Mouse (Mus musculus): ENCODE results near the gene Mgarp. TPM values are rescaled to one million over a fixed set of nuclear protein-coding genes. Genes with fewer than 3 reads are reported as not detected.
A peak's percentile ranks its signal among the peaks of the same experiment; 100 is the strongest.

Gene Mgarp
- polyA plus RNA-seq, 1 experiment from 2014 or later: 0.50 TPM

DNA sequence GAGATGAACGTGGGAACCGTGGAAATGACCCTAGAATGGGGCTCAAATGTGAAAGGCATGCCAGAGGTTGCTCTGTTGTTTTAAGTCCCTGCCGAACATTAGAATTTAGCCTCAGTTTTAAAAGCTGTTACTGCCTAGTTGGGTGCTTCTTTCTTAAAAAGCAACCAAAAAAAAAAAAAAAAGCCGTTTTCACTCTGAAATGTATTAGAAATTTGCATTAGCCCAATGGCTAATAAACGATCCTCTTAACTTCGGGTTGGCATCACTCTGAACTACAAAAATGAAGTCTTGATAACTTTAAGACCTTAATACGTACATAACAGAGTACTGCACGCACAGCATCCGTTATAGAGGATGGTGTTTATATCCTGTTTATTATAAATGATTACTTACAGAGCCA, 54.4 kb downstream of the Mgarp start:
- ATAC-seq (replicated peaks): no peak
- Histone ChIP-seq H3K4me1 (peaks cover 17% of the 10 kb centered on the region), H3K9ac (replicated peaks) (peak overlapping the region; percentile 94), H3K9me3 (no peaks in the 10 kb centered on the region), H3K36me3 (no peaks in the 10 kb centered on the region), H3K4me3 (peak overlapping the region; percentile 91), H3K27me3 (no peaks in the 10 kb centered on the region), H3K4me2 (replicated peaks) (peak overlapping the region; percentile 55), H3K27ac (replicated peaks) (peak overlapping the region; percentile 100)
- WGBS: 6% methylated on average over 9 of the region's 9 CpGs

DNA sequence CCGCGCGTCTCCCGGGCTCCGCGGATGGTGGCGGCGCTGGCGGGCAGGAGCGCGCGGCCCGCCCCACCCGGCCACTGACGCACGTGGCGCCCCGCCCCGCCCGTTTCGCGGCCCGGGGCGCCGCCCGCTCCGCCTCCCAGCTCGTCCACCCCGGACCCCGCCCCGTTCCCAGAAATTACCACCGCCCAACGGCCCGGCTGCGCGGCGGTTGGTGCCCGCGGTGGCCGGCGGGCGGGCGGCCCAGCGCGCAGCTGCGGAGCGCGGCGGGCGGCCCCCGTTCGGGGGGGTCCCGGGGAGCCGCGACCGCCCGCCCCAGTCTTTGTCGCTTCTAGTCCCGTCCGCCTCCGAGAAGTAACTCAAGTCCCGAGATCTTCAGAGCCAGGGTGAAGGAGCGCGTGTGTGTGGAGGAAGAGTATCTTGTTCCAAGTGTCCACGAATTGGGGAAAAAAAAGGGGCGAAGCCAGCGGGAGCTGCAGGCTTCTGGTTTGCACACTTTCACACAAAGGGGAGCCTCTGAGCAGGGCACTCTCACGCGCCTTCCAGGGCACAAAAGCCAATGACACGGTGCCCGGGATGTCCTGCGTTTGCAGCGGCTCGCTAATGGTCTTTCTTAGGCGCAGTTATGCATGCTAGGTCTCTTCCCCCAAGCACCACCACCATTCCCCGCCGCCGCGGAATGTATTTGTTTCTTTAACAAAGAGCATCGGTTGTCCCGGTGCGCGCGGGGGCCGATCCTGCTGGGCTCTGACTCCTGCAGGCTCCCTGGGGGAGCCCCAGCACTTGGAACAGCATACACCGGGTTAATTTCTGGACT, 55.1 kb downstream of the Mgarp start:
- H3K9me3 ChIP-seq: no peaks in the 10 kb centered on the region
- H3K27me3 ChIP-seq: no peaks in the 10 kb centered on the region
- peaks cover 17% of the 10 kb centered on the region for H3K4me1 ChIP-seq
- peak overlapping the region; percentile 55 for H3K4me2 ChIP-seq (replicated peaks)
- H3K27ac ChIP-seq (replicated peaks): peak overlapping the region; percentile 100
- ATAC-seq (replicated peaks): peak; percentile 81
- WGBS: under 1% methylated on average over 86 of the region's 86 CpGs
- no peaks in the 10 kb centered on the region for H3K36me3 ChIP-seq
- H3K9ac ChIP-seq (replicated peaks): peak overlapping the region; percentile 94
- H3K4me3 ChIP-seq: peak overlapping the region; percentile 91

DNA sequence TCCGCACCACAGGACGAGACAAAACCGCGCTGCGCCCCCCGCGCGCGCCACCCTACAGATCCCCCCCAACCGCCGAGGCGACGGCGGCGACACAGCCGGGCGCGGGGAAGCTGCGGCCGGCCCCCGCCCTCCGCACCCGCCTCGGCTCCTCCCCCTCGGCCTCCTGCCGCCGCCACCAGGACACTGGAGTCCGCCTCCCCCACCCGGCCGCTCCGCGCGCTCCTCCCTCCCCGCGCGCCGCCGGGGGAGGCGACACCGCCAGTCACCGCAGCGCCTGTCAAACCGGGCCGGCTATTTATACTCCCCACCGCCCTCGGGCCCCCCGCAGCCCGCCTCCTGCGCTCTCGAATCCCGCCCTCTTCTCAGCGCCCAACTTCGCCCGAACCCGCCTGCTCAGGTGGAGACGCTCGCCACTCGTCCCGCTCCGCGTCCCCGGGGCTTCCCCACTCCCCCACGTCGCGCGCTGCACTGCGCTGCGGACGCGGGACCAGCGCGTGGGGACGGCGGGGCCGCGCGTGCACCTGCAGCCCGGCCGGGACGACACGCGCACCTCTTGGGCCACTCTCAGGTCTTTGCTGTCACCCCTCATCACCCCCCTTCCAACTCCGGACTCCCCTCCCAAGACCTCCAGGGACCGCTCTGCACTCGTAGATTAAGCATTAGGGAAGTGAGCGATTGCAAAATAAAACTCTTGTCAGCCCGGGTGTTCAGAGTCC, 55.8 kb downstream of the Mgarp start, which contains the start of gene Elf2:
Gene Elf2 (minus strand): TSS at position 112 of the 716 bp plus-strand sequence.
- H3K4me2 ChIP-seq (replicated peaks): peak within 1 kb of the TSS; percentile 55
- under 1% methylated on average over 68 of the region's 87 CpGs for WGBS
- peak within 1 kb of the TSS; percentile 94 for H3K9ac ChIP-seq (replicated peaks)
- H3K4me3 ChIP-seq: peak within 1 kb of the TSS; percentile 91
- peaks cover 17% of the 10 kb centered on the region for H3K4me1 ChIP-seq
- no peaks in the 10 kb centered on the region for H3K36me3 ChIP-seq
- H3K27me3 ChIP-seq: no peaks in the 10 kb centered on the region
- no peaks in the 10 kb centered on the region for H3K9me3 ChIP-seq
- H3K27ac ChIP-seq (replicated peaks): peak within 1 kb of the TSS; percentile 100
- peak; percentile 84 for ATAC-seq (replicated peaks)

GRCm38 (mm10) chr3:51339734-51340551, 56.6 kb downstream of the Mgarp start:
- H3K4me1 ChIP-seq: peaks cover 17% of the 10 kb centered on the region
- H3K9me3 ChIP-seq: no peaks in the 10 kb centered on the region
- H3K4me3 ChIP-seq: peak overlapping the region; percentile 91
- H3K27ac ChIP-seq (replicated peaks): peak overlapping the region; percentile 100
- H3K9ac ChIP-seq (replicated peaks): peak overlapping the region; percentile 94
- WGBS: under 1% methylated on average over 107 of the region's 113 CpGs
- H3K36me3 ChIP-seq: no peaks in the 10 kb centered on the region
- peak overlapping the region; percentile 55 for H3K4me2 ChIP-seq (replicated peaks)
- H3K27me3 ChIP-seq: no peaks in the 10 kb centered on the region
- 0 out of 2 replicates have a peak, but pooled peaks have one; percentile 0 for ATAC-seq (replicated peaks)

- 1% methylated on average over 9 of the region's 9 CpGs for WGBS
- peak overlapping the region; percentile 91 for H3K4me3 ChIP-seq
- no peaks in the 10 kb centered on the region for H3K27me3 ChIP-seq
- peak overlapping the region; percentile 55 for H3K4me2 ChIP-seq (replicated peaks)
- H3K9ac ChIP-seq (replicated peaks): peak overlapping the region; percentile 94
- no peaks in the 10 kb centered on the region for H3K9me3 ChIP-seq
- H3K4me1 ChIP-seq: peaks cover 22% of the 10 kb centered on the region
- H3K36me3 ChIP-seq: no peaks in the 10 kb centered on the region
- H3K27ac ChIP-seq (replicated peaks): peak overlapping the region; percentile 100
- no peak for ATAC-seq (replicated peaks)
These were observed 57.2 kb downstream of the Mgarp start for GRCm38 (mm10) chr3:51339378-51339733.

Other genes with a start within 250 kb of the Mgarp start
- 22.5 and 24.5 TPM in 2 replicates for gene Noct, start 172.3 kb downstream of the Mgarp start, polyA plus RNA-seq (2015; fragmentation: Nextera tagmentation; extraction: Ambion mirVana)
- 53.6 and 54.8 TPM in 2 replicates for gene Elf2, start 56.1 kb downstream of the Mgarp start, polyA plus RNA-seq (2015; fragmentation: Nextera tagmentation; extraction: Ambion mirVana)
- gene Ndufc1, start 12.2 kb upstream of the Mgarp start, polyA plus RNA-seq (2015; fragmentation: Nextera tagmentation; extraction: Ambion mirVana): 732 and 752 TPM in 2 replicates
- gene Naa15, start 18.4 kb upstream of the Mgarp start, polyA plus RNA-seq (2015; fragmentation: Nextera tagmentation; extraction: Ambion mirVana): 56.5 and 65.6 TPM in 2 replicates
- 26.6 and 27.8 TPM in 2 replicates for gene Rab33b, start 87.2 kb upstream of the Mgarp start, polyA plus RNA-seq (2015; fragmentation: Nextera tagmentation; extraction: Ambion mirVana)
- gene Setd7, start 164.1 kb upstream of the Mgarp start, polyA plus RNA-seq (2015; fragmentation: Nextera tagmentation; extraction: Ambion mirVana): 4.4 and 5.5 TPM in 2 replicates